Mouse (Mus musculus) liver, embryonic 14.5 days (tissue): Measurements from ENCODE around the gene Brd3. TPM values are rescaled to one million over a fixed set of nuclear protein-coding genes. Genes with fewer than 3 reads are reported as not detected.

ENCODE experiments used
- ATAC-seq: fragments of 200-750 bp; cut with Nextera tagmentation; 2 replicates; pipeline ENCODE4 v1.8.0; 2017; ENCODE audit warnings: moderate number of reproducible peaks, mild to moderate bottlenecking, moderate library complexity; ENCODE audit not compliant: insufficient read depth
- DNase-seq, 3 experiments: peaks; one replicate each; pipeline ENCODE4 v3.0.0-alpha.2; 2012 to 2013; ENCODE audit warnings: low read depth in 3 of 3, low spot score in 3 of 3
- H3K27ac ChIP-seq: fragments of 300-500 bp; sonication (generic); 2 replicates; pipeline ENCODE4 v1.5.1; 2014; ENCODE audit warnings: moderate library complexity, mild to moderate bottlenecking, control low read depth, inconsistent platforms
- H3K27me3 ChIP-seq: fragments of 300-500 bp; sonication (generic); 2 replicates; pipeline ENCODE4 v1.6.1; 2014; ENCODE audit warnings: mild to moderate bottlenecking, low read length, moderate library complexity; ENCODE audit not compliant: control insufficient read depth, insufficient read depth
- H3K36me3 ChIP-seq: fragments of 300-500 bp; sonication (generic); replicated peaks from 2 replicates; pipeline ENCODE4 v1.6.1; 2014; ENCODE audit warnings: low read depth; ENCODE audit not compliant: control insufficient read depth, insufficient read depth
- H3K4me1 ChIP-seq, 2 experiments: fragments of 200-500 bp in 1 of 2; fragments of 300-500 bp in 1 of 2; sonication (generic) in 1 of 2; replicated peaks; 2 replicates each; pipeline ENCODE4 v1.6.1; 2012 to 2014; ENCODE audit warnings: antibody characterized with exemption in 1 of 2, inconsistent platforms in 1 of 2, low read length in 1 of 2; ENCODE audit not compliant: control insufficient read depth in 2 of 2, insufficient read depth in 2 of 2
- H3K4me2 ChIP-seq: fragments of 300-500 bp; sonication (generic); 2 replicates; pipeline ENCODE4 v1.6.1; 2014; ENCODE audit warnings: low read depth, mild to moderate bottlenecking, control low read depth, moderate library complexity
- H3K4me3 ChIP-seq, 2 experiments: fragments of 200-500 bp in 1 of 2; fragments of 300-500 bp in 1 of 2; sonication (generic) in 1 of 2; 2 replicates each; pipeline ENCODE4 v1.5.1; 2012 to 2014; ENCODE audit warnings: low read depth in 2 of 2, low read length in 2 of 2, mild to moderate bottlenecking in 2 of 2, control low read depth in 1 of 2, inconsistent platforms in 1 of 2, moderate library complexity in 1 of 2; ENCODE audit not compliant: insufficient read depth in 1 of 2
- H3K9ac ChIP-seq: fragments of 300-500 bp; sonication (generic); replicated peaks from 2 replicates; pipeline ENCODE4 v1.6.1; 2014; ENCODE audit warnings: mild to moderate bottlenecking, control low read depth, moderate library complexity
- H3K9me3 ChIP-seq: fragments of 300-500 bp; sonication (generic); 2 replicates; pipeline ENCODE4 v1.6.1; 2016; ENCODE audit warnings: low read length, mixed read lengths; ENCODE audit not compliant: control insufficient read depth
- CTCF ChIP-seq: IDR thresholded peaks from 2 replicates; pipeline ENCODE4 v1.5.1; 2016; ENCODE audit warnings: antibody characterized with exemption, low read depth, control low read depth
- EP300 ChIP-seq: IDR thresholded peaks from 2 replicates; pipeline ENCODE4 v1.6.1; 2016; ENCODE audit warnings: antibody characterized with exemption, low read depth
- WGBS: fragments of 180-500 bp; shearing (Covaris S2); extraction: QIAGEN DNeasy Blood & Tissue Kit; methylation state at CpG from one replicate; pipeline ENCODE4 v1.1.7; 2014; ENCODE audit not compliant: insufficient replicate concordance; 5-methylcytosine and 5-hydroxymethylcytosine counted together
- polyA plus RNA-seq, 2 experiments: library from polyadenylated mRNA; depleted of rRNA in 1 of 2; stranded (reverse) in 1 of 2; unstranded in 1 of 2; fragments of >200 nt; fragmentation: Nextera tagmentation in 1 of 2; extraction: Ambion mirVana in 1 of 2; gene quantifications; 2 replicates each; pipeline versions ENCODE4 v1.2.1 to v1.2.3; 2012 to 2014

The Brd3 gene
- polyA plus RNA-seq (2012; rRNA removed), result 7.4 and 9.5 TPM in 2 replicates
- polyA plus RNA-seq (2014; fragmentation: Nextera tagmentation; extraction: Ambion mirVana), result 24.4 and 27.2 TPM in 2 replicates

DNA sequence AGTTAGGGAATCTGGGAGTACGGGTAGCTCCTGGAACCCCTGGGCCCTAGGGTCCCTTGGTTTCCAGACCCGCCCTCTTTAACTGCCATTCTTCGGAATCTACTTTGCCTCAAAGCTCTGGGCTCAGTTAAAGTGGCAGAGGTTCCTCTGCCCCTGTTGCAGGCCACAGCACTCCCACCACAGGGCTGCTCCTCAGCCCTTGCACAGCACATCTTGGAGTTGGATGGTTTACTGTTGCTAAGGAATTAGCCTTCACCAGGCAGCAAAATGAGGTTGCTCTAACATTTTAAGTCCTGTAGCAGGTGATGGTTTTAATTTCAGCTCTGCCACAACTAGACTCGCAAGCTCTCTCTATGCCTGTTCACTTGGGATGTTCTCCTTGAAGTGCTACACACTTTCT, at the start of gene Brd3:
TSS of gene Brd3 (minus strand) at position 101 of the 400 bp plus-strand sequence.
- no peak for ATAC-seq
- TF ChIP-seq EP300, result no peak
- H3K9ac ChIP-seq, result no peak within 1 kb of the TSS
- no peak within 1 kb of the TSS for H3K4me2 ChIP-seq
- no peaks in the 10 kb centered on the region; the same call in 1 of the 2 replicates for H3K9me3 ChIP-seq
- H3K36me3 ChIP-seq, result no peaks in the 10 kb centered on the region
- DNase-seq, result no peak
- no peaks in the 10 kb centered on the region for H3K27me3 ChIP-seq
- H3K4me3 ChIP-seq, result no peak within 1 kb of the TSS
- H3K4me1 ChIP-seq, result peaks cover 2 to 39% of the 10 kb centered on the region in 2 experiments
- 52% methylated on average over 4 of the region's 4 CpGs for WGBS
- H3K27ac ChIP-seq, result no peak within 1 kb of the TSS

DNA sequence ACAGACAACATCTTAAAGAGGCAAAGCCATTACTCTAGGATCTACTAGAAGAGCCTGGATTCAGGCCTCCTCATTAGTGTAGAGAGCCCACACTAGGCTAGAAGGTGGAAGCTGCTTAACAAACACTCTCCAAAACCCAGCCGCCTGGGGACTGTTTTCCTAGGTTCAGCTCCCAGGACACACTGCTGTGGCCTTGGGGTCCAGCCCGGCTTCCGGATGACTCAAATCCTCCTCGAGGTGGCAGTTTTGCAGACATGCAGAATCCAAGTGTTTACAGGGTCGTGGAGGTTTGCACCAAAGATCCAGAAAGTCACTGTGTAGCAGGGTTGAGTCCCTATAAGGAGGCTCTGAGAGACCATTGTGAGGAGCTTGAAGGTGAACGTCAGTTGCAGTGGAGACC, 49.5 kb upstream of the Brd3 start:
- 55% methylated on average over 6 of the region's 6 CpGs for WGBS
- no peaks in the 10 kb centered on the region for H3K27me3 ChIP-seq
- TF ChIP-seq EP300 (no peak), CTCF (no peak)

DNA sequence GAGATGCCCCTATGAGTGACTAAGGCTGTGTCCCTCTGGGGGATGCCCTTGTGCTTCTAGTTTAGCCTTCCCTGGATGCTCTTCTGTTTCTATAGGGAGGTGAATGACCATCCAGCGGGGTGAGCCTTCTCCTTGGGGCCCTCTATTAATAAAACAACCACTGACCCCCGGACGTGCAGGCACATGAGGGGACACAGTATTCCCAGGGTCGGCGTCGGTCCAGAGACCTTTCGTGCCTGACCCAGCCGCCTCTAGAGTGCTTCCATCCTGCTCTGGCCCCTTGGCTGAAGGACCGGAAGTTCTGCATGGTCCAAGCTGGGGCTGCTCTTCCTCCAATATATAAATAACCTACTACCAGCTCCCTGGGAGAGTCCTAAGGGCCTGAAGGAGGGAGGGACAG, 46.8 kb upstream of the Brd3 start:
- Histone ChIP-seq H3K27ac (no peak overlapping the region), H3K9me3 (no peaks in the 10 kb centered on the region), H3K4me1 (no peaks in the 10 kb centered on the region), H3K4me2 (no peak overlapping the region), H3K27me3 (no peaks in the 10 kb centered on the region), H3K9ac (no peak overlapping the region), H3K36me3 (no peaks in the 10 kb centered on the region), H3K4me3 (no peak overlapping the region)
- ATAC-seq, result peak; percentile 28; the same call in 1 of the 2 replicates
- no peak for DNase-seq
- 45% methylated on average over 9 of the region's 9 CpGs for WGBS
- TF ChIP-seq EP300 (no peak), CTCF (no peak)

More for the DNA sequence above, 49.5 kb upstream of the Brd3 start:
- DNase-seq, result no peak
- Histone ChIP-seq H3K9me3 (no peaks in the 10 kb centered on the region), H3K4me1 (peaks cover 0 to 7% of the 10 kb centered on the region in 2 experiments; a peak in 2 of 4 replicates), H3K4me3 (no peak overlapping the region), H3K9ac (no peak overlapping the region), H3K36me3 (no peaks in the 10 kb centered on the region), H3K4me2 (no peak overlapping the region), H3K27ac (no peak overlapping the region)
- no peak for ATAC-seq

DNA sequence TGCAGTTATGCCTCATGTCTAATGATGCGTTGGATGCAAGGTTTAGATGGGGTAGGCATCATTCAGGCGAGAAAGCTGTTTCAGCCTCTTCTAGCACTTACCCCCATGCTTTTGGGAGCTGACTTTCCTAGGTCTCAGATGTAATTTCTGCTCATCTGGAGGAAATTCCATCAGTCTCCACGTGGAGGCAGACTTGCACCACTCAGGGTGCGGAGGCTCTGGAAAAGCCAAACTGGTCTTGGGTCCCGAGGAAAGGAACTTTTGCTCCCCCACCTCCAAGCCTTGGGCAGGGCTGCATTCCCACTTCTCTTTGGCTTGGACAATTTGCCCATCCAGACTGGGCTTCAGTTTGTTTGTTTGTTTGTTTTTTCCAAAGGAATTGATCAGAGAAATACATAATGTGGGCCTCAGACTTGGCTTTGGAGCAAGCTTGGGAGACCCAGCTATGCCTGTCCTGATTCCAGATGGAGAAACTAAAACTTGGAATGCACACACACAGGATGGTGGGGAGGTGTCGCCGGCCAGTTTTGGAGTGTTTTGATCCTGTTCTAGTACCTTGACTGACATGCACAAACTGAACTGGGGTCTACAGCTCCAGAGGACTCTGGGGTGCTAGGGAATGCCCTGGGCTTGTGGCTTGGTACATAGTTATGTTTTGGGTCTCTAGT, 45.3 kb upstream of the Brd3 start:
- Histone ChIP-seq H3K4me1 (no peaks in the 10 kb centered on the region), H3K4me2 (no peak overlapping the region), H3K27ac (no peak overlapping the region), H3K36me3 (no peaks in the 10 kb centered on the region), H3K9me3 (no peaks in the 10 kb centered on the region), H3K4me3 (no peak overlapping the region), H3K27me3 (no peaks in the 10 kb centered on the region), H3K9ac (no peak overlapping the region)
- TF ChIP-seq CTCF (peak; percentile 86), EP300 (no peak)
- WGBS, result 20% methylated on average over 7 of the region's 7 CpGs
- ATAC-seq (no peak), DNase-seq (peak in 1 of 3 experiments; percentile 32)

- no peaks in the 10 kb centered on the region for H3K27me3 ChIP-seq
- no peak for TF ChIP-seq CTCF
- no peak for TF ChIP-seq EP300
- no peak overlapping the region for H3K9ac ChIP-seq
- no peaks in the 10 kb centered on the region for H3K36me3 ChIP-seq
- no peak overlapping the region for H3K4me3 ChIP-seq
- WGBS, result 62% methylated on average over 1 of the region's 1 CpGs
- H3K27ac ChIP-seq, result no peak overlapping the region
- no peaks in the 10 kb centered on the region for H3K4me1 ChIP-seq
- ATAC-seq (no peak), DNase-seq (no peak)
- no peak overlapping the region for H3K4me2 ChIP-seq
- H3K9me3 ChIP-seq, result no peaks in the 10 kb centered on the region
Observed at GRCm38 (mm10) chr2:27548664-27549369, 41.4 kb upstream of the Brd3 start.
